Mouse (Mus musculus) CD4-positive naive resting alpha-beta T cell, adult 76 days (primary cell): Measurements from ENCODE around the gene Gm4847. TPM values are rescaled to one million over a fixed set of nuclear protein-coding genes. Genes with fewer than 3 reads are reported as not detected.

ENCODE experiments used
- total RNA-seq: library from RNA; stranded (reverse); gene quantifications from one replicate; pipeline ENCODE4 v1.2.4, GENCODE M21; 2023

Gm4847 gene
- not detected for total RNA-seq

DNA sequence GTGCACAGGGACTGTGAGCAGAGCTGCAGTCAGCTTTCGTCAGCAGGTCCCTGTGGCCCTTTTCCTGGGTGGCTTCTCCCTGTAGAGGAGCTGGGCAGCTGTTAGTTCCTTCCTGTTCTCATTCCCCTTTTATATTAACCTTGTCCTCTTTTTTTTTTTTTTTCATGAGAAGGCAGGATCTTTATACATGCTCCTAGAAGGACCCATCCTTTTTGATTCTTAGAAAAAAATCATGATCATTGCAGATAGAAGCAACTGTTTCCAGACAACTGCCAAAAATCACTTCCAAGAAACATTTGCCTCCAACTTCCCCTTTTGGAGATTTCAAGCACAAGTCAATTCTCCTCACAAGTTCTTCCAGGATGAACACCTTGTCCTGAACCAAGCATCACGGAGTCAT, at the start of gene Gm4847:
TSS of gene Gm4847 (minus strand) at position 101 of the 400 bp plus-strand sequence.

DNA sequence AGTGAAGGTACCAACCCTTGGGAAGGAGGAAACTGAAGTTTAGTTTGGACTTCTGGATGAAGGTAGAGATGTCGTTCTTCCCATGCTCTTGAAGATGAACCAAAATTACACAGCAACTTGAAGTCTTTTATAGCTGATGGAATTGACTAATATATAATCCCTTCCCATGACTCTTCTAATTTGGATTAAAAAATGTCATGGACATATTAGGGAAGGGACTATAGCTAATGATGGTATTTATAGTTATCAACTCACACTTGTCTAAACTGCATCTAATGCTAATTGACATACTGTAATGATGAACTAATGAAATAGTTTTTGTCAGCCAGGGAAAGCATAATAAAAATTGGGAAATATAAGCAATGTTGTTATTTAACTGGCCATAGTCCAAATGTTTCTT, 34.3 kb upstream of the Gm4847 start, which contains the start of gene Fmo9:
TSS of gene Fmo9 (minus strand) at position 101 of the 400 bp plus-strand sequence.

Other genes with a start within 250 kb of the Gm4847 start
- 14.6 TPM for gene Pogk, start 237.8 kb downstream of the Gm4847 start, total RNA-seq
- gene Gm4846, start 150.1 kb downstream of the Gm4847 start, total RNA-seq, result not detected
- gene Fmo9, start 34.2 kb upstream of the Gm4847 start, total RNA-seq, result not detected